Mouse (Mus musculus) MEL (cell line): ENCODE results near the gene Slc4a4.

Experiments used
- CTCF ChIP-seq, 3 experiments: IDR thresholded peaks in 2 of 3; conservative IDR thresholded peaks in 1 of 3; 2 replicates each; pipeline ENCODE4 v1.5.1; 2011 to 2012; ENCODE audit warnings: low read length in 3 of 3, low read depth in 2 of 3, mild to moderate bottlenecking in 2 of 3, improper control_type of control experiment in 1 of 3, inconsistent platforms in 1 of 3, mixed read lengths in 1 of 3, moderate library complexity in 1 of 3; ENCODE audit not compliant: control insufficient read depth in 1 of 3, insufficient read depth in 1 of 3, poor library complexity in 1 of 3, severe bottlenecking in 1 of 3
- EP300 ChIP-seq, 2 experiments: IDR thresholded peaks; 2 replicates each; pipeline ENCODE4 v1.6.1; 2011; ENCODE audit warnings: improper control_type of control experiment in 2 of 2, low read length in 2 of 2, low read depth in 1 of 2, mild to moderate bottlenecking in 1 of 2
- GATA1 ChIP-seq: IDR thresholded peaks from 2 replicates; pipeline ENCODE4 v1.6.1; 2011; ENCODE audit warnings: low read depth, low read length, improper control_type of control experiment
- JUND ChIP-seq: IDR thresholded peaks from 2 replicates; pipeline ENCODE4 v1.6.1; 2011; ENCODE audit warnings: low read depth, mild to moderate bottlenecking, improper control_type of control experiment, low read length
- MAZ ChIP-seq: IDR thresholded peaks from 2 replicates; pipeline ENCODE4 v1.6.1; 2012; ENCODE audit warnings: low read depth, mild to moderate bottlenecking, inconsistent platforms, low read length, improper control_type of control experiment
- MEF2A ChIP-seq: IDR thresholded peaks from 2 replicates; pipeline ENCODE4 v1.6.1; 2014; ENCODE audit warnings: low read depth, mild to moderate bottlenecking, inconsistent platforms, low read length, improper control_type of control experiment; ENCODE audit not compliant: poor library complexity, insufficient replicate concordance, severe bottlenecking; ENCODE audit errors: extremely low read depth
- MXI1 ChIP-seq: IDR thresholded peaks from 2 replicates; pipeline ENCODE4 v1.6.1; 2011; ENCODE audit warnings: mild to moderate bottlenecking, low read depth, low read length, improper control_type of control experiment
- POLR2A ChIP-seq, 2 experiments: IDR thresholded peaks; 2 replicates each; pipeline ENCODE4 v1.6.1; 2011 to 2012; ENCODE audit warnings: low read length in 2 of 2, mild to moderate bottlenecking in 2 of 2, control low read depth in 1 of 2, improper control_type of control experiment in 1 of 2, low read depth in 1 of 2, moderate library complexity in 1 of 2; ENCODE audit not compliant: control insufficient read depth in 1 of 2, insufficient read depth in 1 of 2, poor library complexity in 1 of 2
- TAL1 ChIP-seq: IDR thresholded peaks from 2 replicates; pipeline ENCODE4 v1.6.1; 2012; ENCODE audit warnings: mild to moderate bottlenecking, inconsistent platforms, low read length, moderate library complexity, mixed read lengths
- TCF12 ChIP-seq: IDR thresholded peaks from 2 replicates; pipeline ENCODE4 v1.6.1; 2014; ENCODE audit warnings: low read depth, mild to moderate bottlenecking, inconsistent platforms, low read length, improper control_type of control experiment, moderate library complexity
- ZC3H11A ChIP-seq: IDR thresholded peaks from 2 replicates; pipeline ENCODE4 v1.6.1; 2012; ENCODE audit warnings: low read depth, mild to moderate bottlenecking, inconsistent platforms, low read length, improper control_type of control experiment
- ZNF384 ChIP-seq: IDR thresholded peaks from 2 replicates; pipeline ENCODE4 v1.6.1; 2012; ENCODE audit warnings: low read depth, mild to moderate bottlenecking, inconsistent platforms, low read length, improper control_type of control experiment

DNA sequence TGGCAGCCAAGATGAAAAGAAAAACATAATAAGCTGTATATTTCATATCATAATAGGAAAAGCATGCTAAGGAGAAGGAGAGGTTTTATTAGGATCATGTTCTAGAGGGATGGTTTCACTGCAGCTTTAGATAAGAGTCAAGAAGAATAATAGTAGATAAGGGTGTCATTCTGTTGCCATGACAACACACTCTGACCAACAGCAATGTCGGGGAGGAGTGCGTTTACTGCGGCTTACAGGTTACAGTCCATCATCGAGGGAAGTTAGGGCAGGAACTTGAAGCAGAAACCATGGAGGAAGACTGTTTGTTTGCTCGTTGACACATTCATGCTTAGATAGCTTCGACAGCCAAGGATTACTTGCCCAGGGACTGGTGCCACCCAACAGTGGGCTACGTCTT lies 85.7 kb downstream of the Slc4a4 start:
- TF ChIP-seq CTCF (IDR thresholded peaks at IDR 0.05 in 2 of 3, conservative IDR thresholded peaks at IDR 0.05 in 1 of 3; ENCODE audit: control insufficient read depth in 1 of 3, insufficient read depth in 1 of 3, low read depth in 2 of 3, low read length in 3 of 3, poor library complexity in 1 of 3, severe bottlenecking in 1 of 3) (no peak), TCF12 (no peak), JUND (no peak), ZC3H11A (no peak), TAL1 (no peak), ZNF384 (no peak), POLR2A (IDR thresholded peaks at IDR 0.05; ENCODE audit: control insufficient read depth in 1 of 2, insufficient read depth in 1 of 2, low read depth in 1 of 2, low read length in 2 of 2, poor library complexity in 1 of 2) (no peak), GATA1 (no peak), MXI1 (no peak), MAZ (no peak), EP300 (IDR thresholded peaks at IDR 0.05; ENCODE audit: low read depth in 1 of 2, low read length in 2 of 2) (no peak), MEF2A (no peak)
